Mouse (Mus musculus): Measurements from ENCODE around the gene Tbp.

Gene Tbp

DNA sequence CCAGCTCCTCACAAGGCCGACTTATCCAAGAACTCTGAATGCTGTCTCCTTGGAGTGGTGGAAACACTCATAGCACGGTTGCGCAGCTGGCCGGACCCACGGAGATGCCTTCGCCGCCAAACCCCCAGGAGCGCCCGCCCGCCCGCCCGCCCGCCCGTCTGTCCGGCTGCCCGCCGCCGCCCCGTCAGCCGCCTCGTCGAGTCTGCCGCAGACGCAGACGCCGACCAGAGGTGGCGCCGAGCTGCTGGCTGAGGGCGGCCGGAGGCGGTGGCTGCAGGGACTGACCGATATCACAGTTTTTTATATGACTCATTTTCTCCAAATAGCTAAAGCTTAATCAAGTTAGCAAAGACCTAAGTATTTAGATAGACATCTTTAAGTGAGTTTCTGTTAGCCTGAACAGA is 77.6 kb downstream of the Tbp start:
- ChIA-PET CTCF (interaction anchor here (0.6 to 1.4 kb wide), 9 partner anchors 11 to 594 kb away, joined by 3 to 7 read pairs (median 5); no protein-coding TSS in a partner anchor), POLR2A (interaction anchor here in 3 of 4 experiments (0.6 to 2.2 kb wide), 13 partner anchors 8 to 128 kb away, joined by 3 to 7 read pairs (median 4); partner anchors contain the start of genes Prdm9 (in 3 of the 3), Chd1 (in 2 of the 3), Psmb1 (in 1 of the 3) and Tbp (in 1 of the 3))
